Mouse (Mus musculus): ENCODE data around the gene Dysf.

The Dysf gene

GRCm38 (mm10) chr6:84050238-84050637 lies 41.8 kb downstream of the Dysf start:
- DNase-seq (ENCODE audit: extremely low read depth, low read depth), result no peak

DNA sequence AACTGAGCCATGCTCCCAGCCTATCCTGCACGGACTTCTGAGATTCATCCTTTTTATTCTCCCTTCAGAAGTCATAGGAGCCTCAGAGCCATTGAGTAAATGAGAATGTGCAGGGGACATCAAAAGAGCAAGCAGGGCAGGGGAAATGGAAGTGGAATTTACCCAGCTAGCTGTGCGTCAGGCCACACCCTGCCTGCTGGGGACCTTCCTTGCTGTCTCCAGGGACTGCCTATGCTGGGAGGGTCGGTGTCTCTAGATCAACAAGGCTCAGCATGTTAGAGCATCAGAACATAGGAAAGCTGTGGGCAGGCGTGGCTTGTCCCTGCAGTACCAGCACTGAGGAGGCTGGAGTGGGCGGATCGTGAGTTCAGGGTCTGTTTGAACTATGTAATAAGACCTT lies 42.6 kb downstream of the Dysf start:
- DNase-seq (ENCODE audit: extremely low read depth, low read depth), result no peak

GRCm38 (mm10) chr6:84053874-84054530 lies 45.6 kb downstream of the Dysf start:
- no peak for DNase-seq (ENCODE audit: extremely low read depth, low read depth)

DNA sequence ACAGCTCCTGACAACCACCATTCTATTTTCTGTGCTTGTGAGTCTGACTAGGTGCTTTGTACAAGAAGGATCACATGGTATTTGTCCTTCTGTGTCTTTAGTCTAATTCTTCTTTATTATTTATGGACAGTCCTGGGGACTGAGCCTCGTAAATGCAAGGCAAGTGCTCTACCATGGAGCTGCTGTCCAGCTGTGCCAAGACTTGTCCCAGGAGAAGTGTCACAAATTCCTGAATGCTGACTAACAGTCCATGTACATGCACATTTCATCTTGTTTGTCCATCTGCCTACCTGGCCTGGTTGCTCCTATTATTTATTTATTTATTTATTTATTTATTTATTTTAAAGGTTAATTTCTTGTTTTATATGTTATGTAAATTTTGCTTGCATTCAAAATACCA lies 47.2 kb downstream of the Dysf start:
- DNase-seq (ENCODE audit: extremely low read depth, low read depth), result no peak

DNA sequence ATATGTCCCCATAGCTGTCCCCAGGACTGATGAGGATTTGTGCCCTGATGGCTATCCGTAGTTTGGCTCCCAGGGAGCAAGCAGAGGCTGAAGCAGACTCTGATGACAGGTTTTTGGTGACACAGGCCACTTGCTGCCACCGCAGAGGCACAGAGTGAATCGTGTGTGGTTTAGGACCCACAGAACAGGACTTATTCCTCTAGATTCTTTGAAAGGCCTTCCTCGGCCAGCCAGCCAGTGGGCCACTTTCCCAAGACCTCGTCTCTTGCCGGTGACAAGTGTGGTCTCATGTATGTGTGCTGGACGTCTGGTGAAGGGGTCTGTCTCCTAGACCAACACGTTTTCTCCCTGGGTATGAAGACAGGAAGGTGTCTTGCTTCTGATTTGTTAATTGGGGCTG lies 48.8 kb downstream of the Dysf start:
- no peak for DNase-seq (ENCODE audit: extremely low read depth, low read depth)

- DNase-seq (ENCODE audit: extremely low read depth, low read depth), result no peak
These were observed 50.3 kb downstream of the Dysf start for GRCm38 (mm10) chr6:84058671-84059141.

DNA sequence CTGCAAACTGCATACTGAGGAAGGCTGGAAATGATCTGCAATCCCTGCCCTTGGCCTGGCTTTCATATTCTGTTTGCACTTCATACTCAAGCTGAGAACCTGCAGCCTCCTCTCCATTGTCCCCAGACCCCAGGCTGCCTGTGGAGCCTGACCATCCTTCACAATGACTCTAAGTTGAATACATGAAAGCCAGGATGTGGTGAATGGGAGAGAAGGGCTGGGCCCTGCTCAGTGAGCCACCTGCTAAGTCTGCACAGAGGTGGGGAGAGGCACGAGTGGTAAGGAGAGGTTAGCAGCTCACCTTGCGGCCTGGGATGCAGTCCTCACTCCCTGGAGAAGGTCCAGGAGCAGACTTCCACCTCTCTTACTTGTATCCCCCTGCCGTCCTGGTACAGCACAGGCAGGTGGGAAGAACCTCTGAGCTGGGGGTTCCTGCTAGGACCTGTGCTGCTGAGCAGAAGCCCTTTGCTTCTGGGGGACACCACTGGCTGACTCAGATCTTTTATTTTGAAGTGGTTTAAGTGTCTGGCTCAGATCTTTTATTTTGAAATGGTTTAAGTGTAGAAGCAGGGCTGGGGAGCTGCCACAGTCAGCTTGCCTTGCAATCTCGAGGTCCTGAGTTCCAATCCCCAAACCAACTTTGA lies 51.5 kb downstream of the Dysf start:
- no peak for DNase-seq (ENCODE audit: extremely low read depth, low read depth)

DNA sequence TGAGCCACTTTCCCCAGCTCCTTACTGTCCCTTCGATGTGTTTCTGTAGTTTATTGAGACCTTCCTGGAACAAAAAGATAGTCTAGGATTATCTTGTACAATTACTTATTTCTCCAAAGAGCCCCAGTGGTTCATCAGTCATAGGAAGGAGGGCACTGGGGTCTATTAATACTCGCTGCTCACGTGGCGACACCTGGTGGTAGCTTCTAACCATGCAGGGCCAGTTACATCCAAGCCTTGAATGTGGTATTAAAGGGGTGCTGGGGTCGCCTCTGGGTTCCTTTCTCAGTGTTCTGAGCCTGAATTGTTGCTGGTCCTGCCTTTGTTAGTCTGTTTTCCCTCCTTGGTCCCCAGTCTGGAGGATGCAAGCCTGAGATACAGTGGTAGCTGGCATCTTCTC lies 52.9 kb downstream of the Dysf start:
- peak; percentile 22 for DNase-seq (ENCODE audit: extremely low read depth, low read depth)

GRCm38 (mm10) chr6:84062541-84062940 lies 54.2 kb downstream of the Dysf start:
- DNase-seq (ENCODE audit: extremely low read depth, low read depth), result no peak

GRCm38 (mm10) chr6:84068236-84068635 lies 59.8 kb downstream of the Dysf start:
- DNase-seq (ENCODE audit: extremely low read depth, low read depth), result peak; percentile 14

DNA sequence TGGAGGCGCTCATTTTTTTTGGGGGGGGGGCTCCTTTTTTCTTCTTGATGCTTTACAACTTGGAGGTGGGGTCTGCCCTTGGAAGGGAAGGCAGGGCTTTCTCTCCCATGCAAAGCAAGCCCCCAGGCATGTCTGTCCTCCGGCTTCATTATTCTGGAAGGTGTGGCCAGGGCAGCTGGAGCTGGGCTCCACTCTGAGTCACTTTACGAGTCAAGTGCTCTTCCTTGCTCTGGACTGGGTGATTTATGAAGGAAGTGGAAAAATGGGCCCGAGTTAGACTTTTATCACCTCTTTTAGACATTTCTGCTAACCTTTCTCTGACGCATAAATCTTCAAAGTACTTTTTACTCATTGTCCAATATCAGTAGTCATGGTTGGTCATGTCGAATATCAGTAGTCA lies 61.9 kb downstream of the Dysf start:
- no peak for DNase-seq (ENCODE audit: extremely low read depth, low read depth)

DNA sequence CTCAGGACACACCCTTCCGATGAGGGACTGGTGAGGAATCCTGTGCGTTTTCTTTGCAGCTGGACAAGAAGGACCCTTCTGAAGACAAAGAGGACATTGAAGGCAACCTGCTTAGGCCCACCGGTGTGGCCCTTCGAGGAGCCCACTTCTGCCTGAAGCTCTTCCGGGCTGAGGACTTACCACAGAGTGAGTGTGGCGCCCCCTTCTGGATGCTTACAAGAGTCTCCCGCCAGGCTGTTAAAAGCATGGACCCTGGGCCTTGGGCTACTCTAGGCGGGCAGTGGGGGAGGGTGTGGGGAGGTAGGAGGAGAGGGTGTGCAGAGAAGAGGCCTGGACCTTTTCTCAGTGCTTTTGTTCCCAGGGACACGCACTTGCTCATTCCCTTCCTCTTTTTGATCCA lies 64.2 kb downstream of the Dysf start:
- no peak for DNase-seq (ENCODE audit: extremely low read depth, low read depth)

GRCm38 (mm10) chr6:84078172-84078571 lies 69.8 kb downstream of the Dysf start:
- DNase-seq (ENCODE audit: extremely low read depth, low read depth), result no peak

- no peak for DNase-seq (ENCODE audit: extremely low read depth, low read depth)
These were observed 72.2 kb downstream of the Dysf start for GRCm38 (mm10) chr6:84080631-84081030.

DNA sequence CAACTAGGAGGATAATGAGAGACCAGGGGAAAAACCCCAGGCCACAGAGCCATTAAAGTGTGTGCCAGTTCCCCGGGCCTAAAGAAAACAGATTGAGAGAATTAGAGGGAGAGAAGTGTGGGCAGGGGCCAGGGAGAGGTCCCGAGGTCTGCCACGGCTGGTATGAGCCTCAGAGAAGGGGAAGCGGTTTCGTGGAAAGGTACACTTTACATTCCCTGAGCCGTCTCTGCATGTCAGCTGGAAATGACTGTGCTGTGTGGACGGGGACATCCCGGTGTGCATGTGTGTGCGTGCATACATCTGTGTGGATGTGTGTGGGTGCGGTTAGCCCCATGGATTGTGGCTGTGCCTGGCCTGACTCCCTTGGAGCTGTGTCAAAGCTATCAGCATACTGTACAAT lies 76.4 kb downstream of the Dysf start:
- DNase-seq (ENCODE audit: extremely low read depth, low read depth), result no peak

DNA sequence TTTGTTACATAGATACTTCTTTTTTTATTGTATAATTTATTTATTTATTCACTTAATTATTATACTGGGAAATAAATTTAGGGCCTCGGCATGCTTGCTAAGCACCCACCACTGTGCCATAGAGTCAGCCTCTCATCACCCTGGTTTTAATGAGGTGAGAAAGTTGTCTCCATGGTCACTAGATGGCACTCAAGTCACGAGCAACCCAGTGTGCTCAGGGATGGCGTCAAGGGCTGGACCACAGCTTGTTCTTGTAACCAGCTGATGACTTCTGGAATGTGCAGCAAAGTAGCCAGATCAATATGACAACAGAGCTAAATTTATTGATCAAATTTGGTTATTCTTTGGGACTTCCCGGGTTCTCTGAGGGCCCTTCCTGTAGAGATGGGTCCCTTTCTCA lies 85.1 kb downstream of the Dysf start:
- no peak for DNase-seq (ENCODE audit: extremely low read depth, low read depth)

DNA sequence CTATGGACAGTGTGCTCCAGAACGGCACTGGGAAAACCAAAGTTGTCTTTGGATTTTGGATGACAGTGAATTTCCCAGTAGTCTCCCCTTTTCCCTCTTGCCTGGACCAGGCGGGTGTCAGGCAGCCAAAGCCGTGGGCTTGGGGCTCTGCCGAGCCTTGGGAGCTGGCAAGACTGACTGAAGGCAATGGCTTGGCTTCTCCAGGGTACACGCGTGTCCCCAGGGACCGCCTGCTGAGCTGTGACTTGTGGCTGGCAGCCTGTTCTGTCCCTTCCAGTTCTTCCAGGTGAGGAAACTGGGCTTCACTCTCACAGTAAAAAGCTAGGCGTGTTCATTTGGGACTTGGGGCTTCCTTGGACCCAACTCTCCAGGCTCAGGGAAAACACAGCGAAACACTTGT lies 86.1 kb downstream of the Dysf start:
- no peak for DNase-seq (ENCODE audit: extremely low read depth, low read depth)

- peak; percentile 53 for DNase-seq (ENCODE audit: extremely low read depth, low read depth)
These were observed 86.6 kb downstream of the Dysf start for GRCm38 (mm10) chr6:84094998-84095397.

- DNase-seq (ENCODE audit: extremely low read depth, low read depth), result peak; percentile 63
These were observed 87.5 kb downstream of the Dysf start for GRCm38 (mm10) chr6:84095882-84096281.

- no peak for DNase-seq (ENCODE audit: extremely low read depth, low read depth)
These were observed 93.6 kb downstream of the Dysf start for GRCm38 (mm10) chr6:84102002-84102401.

- DNase-seq (ENCODE audit: extremely low read depth, low read depth), result no peak
These were observed 97.0 kb downstream of the Dysf start for GRCm38 (mm10) chr6:84105148-84106022.

DNA sequence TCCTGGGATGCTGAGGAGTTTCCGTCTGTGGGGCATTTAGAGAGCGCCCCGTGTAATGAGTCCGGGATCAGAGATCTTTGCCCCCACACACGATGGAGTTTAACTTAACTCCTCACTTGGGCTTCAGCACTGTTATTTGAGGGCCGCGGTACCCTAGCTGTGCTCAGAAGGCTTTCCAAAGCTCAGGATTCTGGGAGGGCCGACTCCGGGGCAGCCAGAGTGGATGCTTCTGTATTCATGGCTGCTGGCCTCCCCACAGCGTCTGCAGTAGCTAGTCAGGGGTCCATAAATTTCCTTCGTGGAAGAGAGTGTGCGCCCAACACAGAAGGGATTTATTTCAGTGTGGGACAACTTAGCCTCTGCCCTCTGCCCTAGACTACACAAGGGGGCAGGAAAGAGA lies 97.7 kb downstream of the Dysf start:
- DNase-seq (ENCODE audit: extremely low read depth, low read depth), result no peak
